Mouse (Mus musculus): ENCODE measurements around the gene Olfr201.
"Not testable (repeated sequence)": the region's sequence is repeated elsewhere in the genome, so short reads cannot be mapped to it uniquely, and the experiment has no call there.

DNA sequence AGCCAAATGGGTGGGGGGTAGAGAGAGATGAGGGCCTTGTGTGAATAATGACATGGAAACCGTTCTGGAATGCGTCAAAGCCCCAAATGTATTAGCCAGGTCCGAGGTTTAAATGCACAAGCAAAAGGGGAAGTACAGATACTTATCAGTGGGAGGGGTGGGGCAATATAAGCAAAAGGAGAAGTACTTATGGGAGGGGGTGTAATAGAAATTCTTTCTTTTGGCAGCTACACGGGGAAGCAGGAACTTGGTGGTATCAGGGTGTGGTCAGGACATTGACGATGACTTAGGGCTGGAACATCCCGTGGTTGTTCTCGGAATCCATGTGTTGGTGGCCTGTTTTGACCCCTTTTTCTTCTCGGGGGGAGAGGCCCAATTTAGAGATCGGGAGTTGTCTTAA lies 15.1 kb upstream of the Olfr201 start:
- TF ChIP-seq CTCF, EP300 (IDR thresholded peaks at IDR 0.05; ENCODE audit: low read depth): not testable (repeated sequence)

Measured in heart, postnatal 0 days (tissue).